Mouse (Mus musculus) ES-E14 (cell line): ENCODE results near the gene Bag5.

Source experiments
- CHD2 ChIP-seq: IDR thresholded peaks from 2 replicates; pipeline ENCODE4 v1.6.1; 2014; ENCODE audit warnings: mild to moderate bottlenecking, low read depth, low read length, inconsistent platforms
- MAFK ChIP-seq: IDR thresholded peaks from 2 replicates; pipeline ENCODE4 v1.6.1; 2014; ENCODE audit warnings: mild to moderate bottlenecking, low read depth, low read length, inconsistent platforms; ENCODE audit not compliant: insufficient read depth
- ZNF384 ChIP-seq: IDR thresholded peaks from 2 replicates; pipeline ENCODE4 v1.6.1; 2012; ENCODE audit warnings: low read depth, low read length, inconsistent platforms

- TF ChIP-seq CHD2 (no peak), MAFK (no peak), ZNF384 (no peak)
Measured at GRCm38 (mm10) chr12:111750739-111751138, 37.7 kb upstream of the Bag5 start.
